Mouse (Mus musculus): Measurements from ENCODE around the gene Atp1a1.

Atp1a1 gene

GRCm38 (mm10) chr3:101561948-101562347 is 42.5 kb downstream of the Atp1a1 start:
- in situ Hi-C loops (cut with MboI, MseI) = no loop called here

GRCm38 (mm10) chr3:101560841-101561522 is 43.5 kb downstream of the Atp1a1 start:
- in situ Hi-C loops (cut with MboI, MseI) = no loop called here

DNA sequence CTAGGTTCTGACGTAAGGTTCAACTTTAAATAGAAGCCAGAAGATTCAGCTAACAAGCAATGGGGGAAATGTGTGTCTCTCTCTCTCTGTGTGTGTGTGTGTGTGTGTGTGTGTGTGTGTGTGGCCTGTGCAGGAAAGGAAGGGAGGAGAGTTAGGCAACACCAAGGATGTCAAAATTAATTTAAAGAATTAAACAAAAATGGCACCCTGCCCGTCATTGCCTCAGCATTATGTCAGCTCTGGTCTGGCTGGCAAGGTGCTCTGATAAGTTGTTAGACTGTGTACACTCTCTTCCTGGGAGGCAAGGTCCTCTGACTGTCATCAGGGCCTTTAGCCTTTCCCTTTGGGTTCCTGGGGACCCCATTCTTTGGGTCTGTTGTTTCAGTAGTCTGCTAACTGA is 47.8 kb downstream of the Atp1a1 start:
- in situ Hi-C loops (cut with MboI, MseI) = no loop called here

GRCm38 (mm10) chr3:101552621-101553620 is 51.6 kb downstream of the Atp1a1 start:
- in situ Hi-C loops (cut with MboI, MseI) = no loop called here

- in situ Hi-C loops (cut with MboI, MseI) = no loop called here
Observed at GRCm38 (mm10) chr3:101551457-101552230, 52.8 kb downstream of the Atp1a1 start.

- in situ Hi-C loops (cut with MboI, MseI) = no loop called here
Observed at GRCm38 (mm10) chr3:101549749-101550148, 54.7 kb downstream of the Atp1a1 start.

DNA sequence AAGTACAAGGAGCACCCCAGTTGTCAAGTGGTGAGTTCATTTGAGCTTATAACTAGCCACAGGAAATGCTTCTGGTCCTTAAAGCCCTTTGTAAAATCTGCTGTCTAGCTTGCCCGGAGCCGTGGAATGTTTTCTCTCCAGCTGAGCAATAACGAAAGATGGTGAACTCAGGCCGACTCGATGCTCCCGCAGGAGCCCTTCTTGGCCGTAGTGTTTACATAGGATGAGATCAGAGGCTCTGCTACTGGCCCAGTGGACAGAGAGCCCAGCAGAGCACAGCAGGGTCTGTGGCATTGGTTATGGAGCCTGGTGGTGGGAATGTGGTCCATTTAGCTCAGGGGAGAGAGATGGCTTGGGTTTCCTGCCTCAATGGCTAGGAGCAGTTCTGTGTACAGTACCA is 60.4 kb downstream of the Atp1a1 start:
- in situ Hi-C loops (cut with MboI, MseI) = no loop called here

- in situ Hi-C loops (cut with MboI, MseI) = no loop called here
Observed at GRCm38 (mm10) chr3:101541571-101541970, 62.9 kb downstream of the Atp1a1 start.

GRCm38 (mm10) chr3:101540568-101540967 is 63.9 kb downstream of the Atp1a1 start:
- in situ Hi-C loops (cut with MboI, MseI) = no loop called here

- in situ Hi-C loops (cut with MboI, MseI) = no loop called here
Observed at GRCm38 (mm10) chr3:101536322-101536721, 68.2 kb downstream of the Atp1a1 start.

DNA sequence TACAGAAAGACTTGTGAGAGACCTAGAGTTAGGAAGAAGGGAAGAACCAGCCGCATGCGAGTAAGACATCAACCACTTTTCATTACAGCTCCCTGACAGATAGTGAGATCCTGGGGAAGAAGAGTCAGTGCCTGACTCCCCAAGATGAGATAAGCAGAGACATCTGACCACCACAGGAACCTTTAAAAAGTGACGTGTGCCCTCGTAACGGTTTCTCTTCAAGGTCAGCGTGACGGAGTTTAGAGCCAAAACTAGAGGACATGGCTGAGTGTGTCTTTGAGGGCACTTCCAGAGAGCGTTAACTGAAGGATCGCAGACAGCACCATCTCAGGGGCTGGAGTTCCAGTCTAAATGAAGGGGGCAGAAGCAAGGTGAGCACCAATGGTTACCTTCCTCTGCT is 70.2 kb downstream of the Atp1a1 start:
- in situ Hi-C loops (cut with MboI, MseI) = no loop called here

DNA sequence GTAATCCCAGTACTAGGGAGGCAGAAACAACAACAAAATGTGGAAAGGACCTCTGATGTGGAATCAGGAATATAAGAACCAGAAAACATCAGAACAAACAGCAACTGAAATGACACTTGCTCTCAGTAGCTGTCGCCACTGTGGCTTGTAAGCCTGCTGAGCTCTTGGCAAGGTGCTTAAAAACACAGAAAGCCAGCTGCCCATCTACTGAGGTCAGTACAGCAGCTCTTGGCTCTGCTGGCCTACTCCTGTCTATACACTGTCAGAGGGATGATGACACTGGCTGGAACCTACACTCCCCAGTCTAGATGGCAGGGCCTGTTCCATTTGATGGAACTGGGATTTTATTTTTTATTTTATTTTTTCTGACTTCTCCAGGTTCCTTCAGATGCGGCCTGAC is 71.1 kb downstream of the Atp1a1 start:
- in situ Hi-C loops (cut with MboI, MseI) = no loop called here

DNA sequence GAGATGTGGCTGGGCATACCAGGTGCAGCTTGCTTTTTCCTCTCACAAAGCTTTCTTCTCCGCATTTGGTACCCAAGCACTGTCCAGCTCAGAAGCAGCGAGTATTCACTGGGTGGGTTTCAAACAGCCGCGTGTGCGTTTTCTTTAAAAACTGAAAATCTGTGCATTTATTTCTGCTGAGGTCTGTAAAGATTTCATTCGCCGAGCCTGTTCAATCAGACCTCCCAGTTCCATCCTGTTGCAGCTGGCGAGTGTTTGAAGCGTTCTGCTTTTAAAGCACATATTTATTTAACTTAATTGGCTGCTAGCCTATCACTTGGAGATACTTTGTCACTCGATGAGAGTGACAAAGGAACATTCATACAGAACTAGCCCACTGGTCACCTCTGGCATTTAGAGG is 73.6 kb downstream of the Atp1a1 start:
- in situ Hi-C loops (cut with MboI, MseI) = no loop called here

GRCm38 (mm10) chr3:101528900-101529594 is 75.4 kb downstream of the Atp1a1 start:
- in situ Hi-C loops (cut with MboI, MseI) = no loop called here

GRCm38 (mm10) chr3:101528157-101528899 is 76.2 kb downstream of the Atp1a1 start:
- in situ Hi-C loops (cut with MboI, MseI) = no loop called here

DNA sequence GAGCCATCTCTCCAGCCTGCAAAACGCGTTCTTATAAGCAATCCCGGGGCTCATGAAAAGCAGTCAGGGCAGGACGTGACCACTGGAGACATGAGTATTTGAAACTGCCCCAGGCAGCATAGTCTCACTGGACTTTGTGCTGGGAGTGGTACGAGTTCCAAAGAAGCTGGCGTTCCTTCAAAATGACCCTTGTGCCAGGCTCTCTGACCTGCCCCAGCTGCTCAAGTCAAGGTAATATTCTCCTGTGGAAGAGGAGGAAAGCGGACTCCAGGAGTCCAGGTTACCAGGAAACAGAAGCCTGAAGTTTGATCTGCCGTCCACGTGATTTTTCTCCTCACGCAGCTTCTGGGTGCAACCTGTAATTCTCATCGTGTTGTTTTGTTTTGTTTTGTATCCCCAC is 77.9 kb downstream of the Atp1a1 start:
- in situ Hi-C loops (cut with MboI, MseI) = no loop called here
